Mouse (Mus musculus): ENCODE data around the gene Arrb1.

The Arrb1 gene

GRCm38 (mm10) chr7:99625722-99626375, 90.6 kb downstream of the Arrb1 start:
- DNase-seq (ENCODE audit: inconsistent age in 2 of 2, low spot score in 1 of 2) = peak; percentile 93 to 97

- DNase-seq (ENCODE audit: inconsistent age in 2 of 2, low spot score in 1 of 2) = peak; percentile 85 to 93
Observed at GRCm38 (mm10) chr7:99626376-99627270, 91.4 kb downstream of the Arrb1 start, which contains the start of gene Tpbgl. Gene Tpbgl, minus strand, starts transcription at chr7:99627103.

- DNase-seq (ENCODE audit: inconsistent age in 2 of 2, low spot score in 1 of 2) = no peak
Observed at GRCm38 (mm10) chr7:99627366-99627765, 92.1 kb downstream of the Arrb1 start.

GRCm38 (mm10) chr7:99632286-99632685, 97.0 kb downstream of the Arrb1 start:
- peak in 1 of 2 experiments; percentile 51 for DNase-seq (ENCODE audit: inconsistent age in 2 of 2, low spot score in 1 of 2)

- peak; percentile 54 to 87 for DNase-seq (ENCODE audit: inconsistent age in 2 of 2, low spot score in 1 of 2)
Observed at GRCm38 (mm10) chr7:99633966-99634665, 98.8 kb downstream of the Arrb1 start.

GRCm38 (mm10) chr7:99641245-99641644, 106.0 kb downstream of the Arrb1 start:
- peak; percentile 55 to 81 for DNase-seq (ENCODE audit: inconsistent age in 2 of 2, low spot score in 1 of 2)

GRCm38 (mm10) chr7:99642078-99642477, 106.8 kb downstream of the Arrb1 start:
- no peak for DNase-seq (ENCODE audit: inconsistent age in 2 of 2, low spot score in 1 of 2)

- DNase-seq (ENCODE audit: inconsistent age in 2 of 2, low spot score in 1 of 2) = peak in 1 of 2 experiments; percentile 45
Observed at GRCm38 (mm10) chr7:99644701-99645100, 109.4 kb downstream of the Arrb1 start.

- peak; percentile 64 to 90 for DNase-seq (ENCODE audit: inconsistent age in 2 of 2, low spot score in 1 of 2)
Observed at GRCm38 (mm10) chr7:99648623-99649022, 113.4 kb downstream of the Arrb1 start.

GRCm38 (mm10) chr7:99649585-99649984, 114.3 kb downstream of the Arrb1 start:
- DNase-seq (ENCODE audit: inconsistent age in 2 of 2, low spot score in 1 of 2) = no peak

- DNase-seq (ENCODE audit: inconsistent age in 2 of 2, low spot score in 1 of 2) = peak; percentile 68 to 87
Observed at GRCm38 (mm10) chr7:99654244-99654643, 119.0 kb downstream of the Arrb1 start.

Data from adrenal gland, adult (tissue).